Mouse (Mus musculus) liver, postnatal 0 days (tissue): ENCODE results near the gene Dagla.

Experiments used
- CTCF ChIP-seq: sonication (generic); IDR thresholded peaks from 2 replicates; pipeline ENCODE4 v1.5.1; 2016; ENCODE audit warnings: antibody characterized with exemption, low read depth
- EP300 ChIP-seq: IDR thresholded peaks from 2 replicates; pipeline ENCODE4 v1.6.1; 2016; ENCODE audit warnings: antibody characterized with exemption, low read depth, mild to moderate bottlenecking

GRCm38 (mm10) chr19:10291896-10292490 is 12.7 kb downstream of the Dagla start:
- no peak for TF ChIP-seq CTCF
- no peak for TF ChIP-seq EP300
